Mouse (Mus musculus): ENCODE measurements around the gene Fam160a1. TPM values are rescaled to one million over a fixed set of nuclear protein-coding genes. Genes with fewer than 3 reads are reported as not detected.

The Fam160a1 gene
- polyA plus RNA-seq, 1 experiment from 2014 or later: 0.60 TPM

DNA sequence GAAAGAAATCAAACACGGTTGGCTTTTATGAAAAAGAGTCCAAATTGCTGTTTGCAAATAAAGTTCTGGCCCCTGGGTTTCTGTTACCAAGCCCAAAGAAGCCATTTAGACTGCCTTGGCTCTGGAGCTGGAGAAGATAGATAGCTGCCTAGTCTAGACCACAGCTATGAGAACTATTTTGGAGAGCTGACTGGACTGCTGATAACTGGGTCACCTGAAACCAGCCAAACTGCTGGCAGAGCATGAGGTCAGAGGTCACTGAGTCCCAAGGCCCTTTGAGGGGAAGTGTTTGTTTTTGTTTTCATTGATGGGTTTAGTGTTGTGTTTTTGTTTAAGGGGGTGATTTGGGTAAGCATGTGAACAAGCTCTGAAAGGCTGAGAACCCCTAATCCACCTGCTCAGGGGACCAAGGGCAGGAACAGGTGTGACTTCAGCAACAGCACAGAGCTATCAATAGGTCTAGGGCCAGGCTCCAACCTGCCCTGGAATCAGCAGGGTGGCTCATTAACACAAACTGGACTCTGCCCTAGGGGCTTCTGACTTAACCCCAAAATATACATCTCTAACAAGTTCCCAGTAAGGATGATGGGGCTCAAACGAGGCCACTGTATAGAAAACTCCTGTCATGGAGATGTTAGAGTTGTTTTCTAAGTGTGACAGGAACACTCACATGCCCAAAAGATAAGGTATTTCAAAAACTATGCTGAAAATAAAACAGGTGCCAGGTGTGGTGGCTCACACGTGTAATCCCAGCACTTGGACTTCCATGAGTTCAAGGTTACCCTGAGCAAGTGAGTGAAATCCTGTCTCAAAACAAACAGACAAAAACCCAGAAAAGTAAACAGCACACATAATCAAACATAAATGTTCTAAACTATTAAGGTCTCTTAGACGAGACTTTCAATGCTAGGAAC lies 3.7 kb downstream of the Fam160a1 start:
- no peaks in the 10 kb centered on the region for H3K36me3 ChIP-seq (ENCODE audit: control insufficient read depth, insufficient read depth, low read length)
- H3K4me1 ChIP-seq (replicated peaks; ENCODE audit: control insufficient read depth, insufficient read depth, low read length): peaks cover 5% of the 10 kb centered on the region
- ATAC-seq (replicated peaks; ENCODE audit: low FRiP score) (peak; percentile 67), DNase-seq (ENCODE audit: low spot score) (no peak)
- no peak overlapping the region for H3K4me2 ChIP-seq
- WGBS: 57% methylated on average over 4 of the region's 4 CpGs
- no peaks in the 10 kb centered on the region for H3K27me3 ChIP-seq (replicated peaks; ENCODE audit: control insufficient read depth, insufficient read depth, low read length)
- no peak overlapping the region for H3K27ac ChIP-seq (ENCODE audit: low read depth, low read length)
- H3K9me3 ChIP-seq (ENCODE audit: control insufficient read depth, low read length): no peaks in the 10 kb centered on the region
- no peak overlapping the region for H3K9ac ChIP-seq (ENCODE audit: low read depth, low read length)
- H3K4me3 ChIP-seq (ENCODE audit: low read depth, low read length): no peak overlapping the region

DNA sequence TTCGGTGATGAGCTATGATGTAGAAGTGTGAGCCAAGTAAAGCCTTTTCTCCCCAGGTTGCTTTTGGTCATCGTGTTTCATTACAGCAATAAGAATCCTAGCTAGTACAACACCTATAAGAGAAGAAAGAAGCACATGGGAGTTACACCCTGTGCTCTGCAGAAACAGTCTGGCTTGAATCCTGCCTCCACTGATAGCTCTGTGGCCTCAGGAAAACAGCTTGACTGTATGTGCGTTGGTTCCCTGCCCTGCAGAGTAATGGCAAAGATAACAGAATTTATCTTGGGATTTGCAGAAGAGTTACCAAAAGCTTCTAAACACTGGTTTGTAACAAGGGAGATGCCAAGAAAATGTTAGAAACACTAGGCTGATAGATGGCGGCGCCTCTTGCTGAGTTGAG lies 5.1 kb downstream of the Fam160a1 start:
- H3K9ac ChIP-seq (ENCODE audit: low read depth, low read length): no peak overlapping the region
- 73% methylated on average over 5 of the region's 5 CpGs for WGBS
- peak; percentile 64 for ATAC-seq (replicated peaks; ENCODE audit: low FRiP score)
- H3K4me3 ChIP-seq (ENCODE audit: low read depth, low read length): no peak overlapping the region
- DNase-seq (ENCODE audit: low spot score): no peak
- no peaks in the 10 kb centered on the region for H3K27me3 ChIP-seq (replicated peaks; ENCODE audit: control insufficient read depth, insufficient read depth, low read length)
- H3K27ac ChIP-seq (ENCODE audit: low read depth, low read length): no peak overlapping the region
- H3K4me2 ChIP-seq: no peak overlapping the region
- no peaks in the 10 kb centered on the region for H3K9me3 ChIP-seq (ENCODE audit: control insufficient read depth, low read length)
- H3K4me1 ChIP-seq (replicated peaks; ENCODE audit: control insufficient read depth, insufficient read depth, low read length): peaks cover 5% of the 10 kb centered on the region
- no peaks in the 10 kb centered on the region for H3K36me3 ChIP-seq (ENCODE audit: control insufficient read depth, insufficient read depth, low read length)

DNA sequence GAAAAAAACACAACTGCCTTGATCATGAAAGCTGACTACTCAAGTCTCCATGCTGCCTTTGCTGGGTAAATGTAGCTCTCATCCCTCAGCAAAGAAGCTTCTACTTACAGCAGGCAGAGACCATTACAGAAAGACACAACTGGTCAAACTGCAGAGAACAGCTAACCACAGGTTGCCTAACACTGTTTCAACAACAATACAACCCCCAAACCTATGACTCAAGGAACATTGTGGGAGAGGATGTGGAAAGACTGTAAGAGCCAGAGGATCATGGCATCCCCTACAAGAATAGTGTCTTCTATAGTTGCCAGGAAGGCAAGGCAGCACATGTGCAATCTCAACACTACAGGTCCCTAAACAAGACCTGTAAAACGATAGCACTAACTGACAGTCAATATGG lies 23.9 kb downstream of the Fam160a1 start:
- ATAC-seq (replicated peaks; ENCODE audit: low FRiP score): no peak
- H3K27ac ChIP-seq (ENCODE audit: low read depth, low read length): no peak overlapping the region
- H3K4me2 ChIP-seq: no peak overlapping the region
- H3K9me3 ChIP-seq (ENCODE audit: control insufficient read depth, low read length): no peaks in the 10 kb centered on the region
- no peaks in the 10 kb centered on the region for H3K27me3 ChIP-seq (replicated peaks; ENCODE audit: control insufficient read depth, insufficient read depth, low read length)
- DNase-seq (ENCODE audit: low spot score): no peak
- no peak overlapping the region for H3K9ac ChIP-seq (ENCODE audit: low read depth, low read length)
- H3K4me3 ChIP-seq (ENCODE audit: low read depth, low read length): no peak overlapping the region
- H3K36me3 ChIP-seq (ENCODE audit: control insufficient read depth, insufficient read depth, low read length): no peaks in the 10 kb centered on the region
- WGBS: 63% methylated on average over 1 of the region's 1 CpGs
- no peaks in the 10 kb centered on the region for H3K4me1 ChIP-seq (replicated peaks; ENCODE audit: control insufficient read depth, insufficient read depth, low read length)

DNA sequence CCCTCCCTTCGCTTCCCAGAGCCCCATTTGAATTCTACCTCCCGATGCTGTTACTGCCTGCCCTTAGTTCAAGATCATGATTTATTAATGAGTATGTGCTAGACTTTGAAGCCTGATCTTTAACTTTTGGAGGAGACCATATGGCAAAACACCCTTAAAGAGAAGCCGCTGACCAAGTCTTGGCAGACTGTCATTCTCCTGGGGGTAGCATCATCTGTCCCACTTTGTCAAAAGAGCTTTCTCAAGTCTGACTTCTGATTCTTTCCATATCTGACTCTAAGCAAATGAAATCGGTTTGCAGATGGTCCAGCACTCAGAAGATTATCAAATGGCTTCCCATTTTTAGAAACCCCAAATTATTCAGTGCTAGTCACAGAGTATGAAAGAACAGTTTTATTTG lies 27.3 kb downstream of the Fam160a1 start:
- Histone ChIP-seq H3K9ac (ENCODE audit: low read depth, low read length) (no peak overlapping the region), H3K27ac (ENCODE audit: low read depth, low read length) (no peak overlapping the region), H3K36me3 (ENCODE audit: control insufficient read depth, insufficient read depth, low read length) (no peaks in the 10 kb centered on the region), H3K4me2 (no peak overlapping the region), H3K27me3 (replicated peaks; ENCODE audit: control insufficient read depth, insufficient read depth, low read length) (no peaks in the 10 kb centered on the region), H3K4me3 (ENCODE audit: low read depth, low read length) (no peak overlapping the region), H3K4me1 (replicated peaks; ENCODE audit: control insufficient read depth, insufficient read depth, low read length) (no peaks in the 10 kb centered on the region), H3K9me3 (ENCODE audit: control insufficient read depth, low read length) (no peaks in the 10 kb centered on the region)
- no peak for DNase-seq (ENCODE audit: low spot score)
- WGBS: 79% methylated on average over 4 of the region's 4 CpGs
- no peak for ATAC-seq (replicated peaks; ENCODE audit: low FRiP score)

DNA sequence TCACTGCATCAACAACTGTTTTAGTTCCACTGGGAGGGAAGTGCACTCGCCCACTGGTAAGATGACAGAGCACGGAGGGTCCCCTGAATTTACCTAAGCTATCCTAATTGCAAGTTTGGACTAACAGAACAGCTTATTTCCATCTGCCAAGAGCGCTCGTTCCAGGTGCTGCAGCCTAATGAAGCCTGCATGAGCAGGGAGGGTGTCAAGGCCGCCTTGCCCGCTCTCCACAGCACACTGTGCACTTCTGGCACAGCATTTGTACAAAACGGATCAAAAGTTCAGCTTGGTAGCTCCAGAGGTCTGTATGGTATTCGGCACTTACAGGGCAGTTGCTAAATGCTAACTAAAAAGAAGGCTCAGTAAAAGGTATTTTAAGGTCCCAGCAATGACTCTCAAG lies 30.6 kb downstream of the Fam160a1 start:
- Histone ChIP-seq H3K4me1 (replicated peaks; ENCODE audit: control insufficient read depth, insufficient read depth, low read length) (no peaks in the 10 kb centered on the region), H3K36me3 (ENCODE audit: control insufficient read depth, insufficient read depth, low read length) (no peaks in the 10 kb centered on the region), H3K4me3 (ENCODE audit: low read depth, low read length) (no peak overlapping the region), H3K9ac (ENCODE audit: low read depth, low read length) (no peak overlapping the region), H3K4me2 (no peak overlapping the region), H3K27ac (ENCODE audit: low read depth, low read length) (no peak overlapping the region), H3K27me3 (replicated peaks; ENCODE audit: control insufficient read depth, insufficient read depth, low read length) (no peaks in the 10 kb centered on the region), H3K9me3 (ENCODE audit: control insufficient read depth, low read length) (no peaks in the 10 kb centered on the region)
- no peak for DNase-seq (ENCODE audit: low spot score)
- WGBS: 85% methylated on average over 8 of the region's 8 CpGs
- ATAC-seq (replicated peaks; ENCODE audit: low FRiP score): no peak

DNA sequence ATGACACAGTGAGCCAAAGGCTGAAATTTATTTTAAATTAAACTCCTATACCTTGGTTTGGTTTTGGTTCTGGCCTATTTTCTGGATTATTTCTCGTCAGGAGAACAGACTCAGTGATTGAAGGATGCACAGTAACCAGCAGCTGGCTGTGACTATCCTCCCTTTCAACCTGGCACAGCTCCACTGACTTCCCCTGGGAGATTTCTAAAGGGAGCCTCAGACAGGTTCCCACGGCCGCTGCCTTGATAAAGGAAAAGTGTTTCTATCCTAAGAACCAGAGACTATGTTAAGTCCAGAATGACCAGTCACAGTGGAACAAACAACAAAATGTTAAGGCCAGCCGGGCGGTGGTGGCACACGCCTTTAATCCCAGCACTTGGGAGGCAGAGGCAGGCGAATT lies 36.2 kb downstream of the Fam160a1 start:
- Histone ChIP-seq H3K9ac (ENCODE audit: low read depth, low read length) (no peak overlapping the region), H3K36me3 (ENCODE audit: control insufficient read depth, insufficient read depth, low read length) (no peaks in the 10 kb centered on the region), H3K27me3 (replicated peaks; ENCODE audit: control insufficient read depth, insufficient read depth, low read length) (no peaks in the 10 kb centered on the region), H3K4me2 (no peak overlapping the region), H3K27ac (ENCODE audit: low read depth, low read length) (no peak overlapping the region), H3K4me3 (ENCODE audit: low read depth, low read length) (no peak overlapping the region), H3K4me1 (replicated peaks; ENCODE audit: control insufficient read depth, insufficient read depth, low read length) (no peaks in the 10 kb centered on the region), H3K9me3 (ENCODE audit: control insufficient read depth, low read length) (no peaks in the 10 kb centered on the region)
- DNase-seq (ENCODE audit: low spot score) (no peak), ATAC-seq (replicated peaks; ENCODE audit: low FRiP score) (no peak)
- 78% methylated on average over 7 of the region's 7 CpGs for WGBS

DNA sequence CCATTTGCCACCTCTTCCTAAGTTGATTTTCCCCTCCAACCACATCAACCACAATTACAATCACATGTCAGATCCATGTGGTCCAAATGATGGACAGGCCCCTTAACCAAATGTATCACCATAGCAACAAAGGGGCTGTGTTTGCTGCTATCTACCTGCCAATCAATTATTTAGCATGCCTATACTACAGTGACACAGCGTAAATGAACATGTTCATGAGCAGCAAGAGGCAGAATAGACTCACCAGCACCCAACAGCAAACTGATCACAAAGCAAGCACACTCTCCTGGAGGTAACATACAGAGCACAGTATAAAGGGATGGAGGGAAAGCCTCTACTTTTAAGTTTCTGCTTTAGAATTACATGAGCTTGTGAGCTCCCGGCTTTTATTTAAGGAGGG lies 36.8 kb downstream of the Fam160a1 start:
- WGBS: 75% methylated on average over 2 of the region's 2 CpGs

DNA sequence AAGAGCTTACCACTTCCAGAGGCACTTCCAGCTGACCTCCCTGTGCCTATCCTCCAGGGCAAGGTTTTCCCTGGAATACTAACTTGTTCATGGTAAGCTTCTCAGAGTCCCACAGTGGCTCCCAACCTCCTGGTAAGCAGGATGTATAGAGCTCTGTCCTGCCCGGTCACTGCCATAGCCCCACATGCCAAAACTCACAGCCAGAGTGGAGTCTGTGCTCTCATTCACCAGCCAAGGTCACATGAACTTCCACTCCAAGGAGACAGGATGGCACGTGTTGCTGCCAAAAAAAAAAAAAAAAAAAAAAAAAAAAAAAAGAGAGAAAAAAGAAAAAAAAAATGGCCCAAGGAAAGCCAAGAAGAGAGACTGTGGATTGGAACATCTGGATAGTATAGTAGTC lies 39.2 kb downstream of the Fam160a1 start:
- Histone ChIP-seq H3K36me3 (ENCODE audit: control insufficient read depth, insufficient read depth, low read length) (no peaks in the 10 kb centered on the region), H3K27me3 (replicated peaks; ENCODE audit: control insufficient read depth, insufficient read depth, low read length) (no peaks in the 10 kb centered on the region), H3K9ac (ENCODE audit: low read depth, low read length) (no peak overlapping the region), H3K4me2 (no peak overlapping the region), H3K9me3 (ENCODE audit: control insufficient read depth, low read length) (no peaks in the 10 kb centered on the region), H3K4me3 (ENCODE audit: low read depth, low read length) (no peak overlapping the region), H3K27ac (ENCODE audit: low read depth, low read length) (no peak overlapping the region), H3K4me1 (replicated peaks; ENCODE audit: control insufficient read depth, insufficient read depth, low read length) (no peaks in the 10 kb centered on the region)
- 80% methylated on average over 2 of the region's 2 CpGs for WGBS
- ATAC-seq (replicated peaks; ENCODE audit: low FRiP score): no peak
- DNase-seq (ENCODE audit: low spot score): no peak

More for the DNA sequence above, 36.8 kb downstream of the Fam160a1 start:
- Histone ChIP-seq H3K27me3 (replicated peaks; ENCODE audit: control insufficient read depth, insufficient read depth, low read length) (no peaks in the 10 kb centered on the region), H3K4me1 (replicated peaks; ENCODE audit: control insufficient read depth, insufficient read depth, low read length) (no peaks in the 10 kb centered on the region), H3K4me2 (no peak overlapping the region), H3K9me3 (ENCODE audit: control insufficient read depth, low read length) (no peaks in the 10 kb centered on the region), H3K27ac (ENCODE audit: low read depth, low read length) (no peak overlapping the region), H3K4me3 (ENCODE audit: low read depth, low read length) (no peak overlapping the region), H3K9ac (ENCODE audit: low read depth, low read length) (no peak overlapping the region), H3K36me3 (ENCODE audit: control insufficient read depth, insufficient read depth, low read length) (no peaks in the 10 kb centered on the region)
- no peak for ATAC-seq (replicated peaks; ENCODE audit: low FRiP score)
- DNase-seq (ENCODE audit: low spot score): no peak

DNA sequence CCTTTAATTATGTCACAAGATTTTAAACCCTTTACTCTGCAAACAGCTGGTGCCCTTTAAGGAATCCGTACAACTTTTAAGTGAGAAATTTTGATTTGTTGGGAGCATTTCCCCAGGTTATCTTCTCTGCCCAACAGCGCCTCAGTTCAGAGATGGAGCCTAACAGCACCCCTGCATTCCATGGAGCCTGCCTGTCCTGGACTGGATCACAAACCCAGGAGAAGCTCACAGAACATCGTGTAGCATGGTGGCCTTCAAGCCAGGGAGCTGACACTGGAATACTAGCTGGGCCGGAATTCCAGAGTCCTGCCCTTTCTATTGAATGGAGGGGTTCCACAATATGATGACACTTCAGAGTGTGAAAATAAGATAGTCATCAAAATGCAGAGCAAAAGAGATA lies 39.7 kb downstream of the Fam160a1 start:
- no peak overlapping the region for H3K9ac ChIP-seq (ENCODE audit: low read depth, low read length)
- H3K27ac ChIP-seq (ENCODE audit: low read depth, low read length): no peak overlapping the region
- ATAC-seq (replicated peaks; ENCODE audit: low FRiP score): no peak
- no peaks in the 10 kb centered on the region for H3K4me1 ChIP-seq (replicated peaks; ENCODE audit: control insufficient read depth, insufficient read depth, low read length)
- no peak for DNase-seq (ENCODE audit: low spot score)
- WGBS: 67% methylated on average over 4 of the region's 4 CpGs
- H3K27me3 ChIP-seq (replicated peaks; ENCODE audit: control insufficient read depth, insufficient read depth, low read length): no peaks in the 10 kb centered on the region
- no peak overlapping the region for H3K4me2 ChIP-seq
- H3K4me3 ChIP-seq (ENCODE audit: low read depth, low read length): no peak overlapping the region
- no peaks in the 10 kb centered on the region for H3K9me3 ChIP-seq (ENCODE audit: control insufficient read depth, low read length)
- H3K36me3 ChIP-seq (ENCODE audit: control insufficient read depth, insufficient read depth, low read length): no peaks in the 10 kb centered on the region

All from liver, embryonic 11.5 days (tissue).